Mouse (Mus musculus) CH12.LX (cell line): ENCODE results near the gene Hist1h2af. TPM values are rescaled to one million over a fixed set of nuclear protein-coding genes. Genes with fewer than 3 reads are reported as not detected.

Experiments
- DNase-seq: peaks from one replicate; pipeline ENCODE4 v3.0.0-alpha.2; 2013; ENCODE audit errors: extremely low read depth
- H3K27ac ChIP-seq: 2 replicates; pipeline ENCODE4 v1.5.1; 2012; ENCODE audit warnings: low read depth, mild to moderate bottlenecking, control low read depth, moderate library complexity; ENCODE audit not compliant: insufficient read depth
- H3K27me3 ChIP-seq: replicated peaks from 2 replicates; pipeline ENCODE3; 2012; ENCODE audit warnings: inconsistent platforms
- H3K36me3 ChIP-seq, 2 experiments: replicated peaks in 1 of 2; 2 replicates each; pipeline versions ENCODE3 to v1.6.1; 2012; ENCODE audit warnings: inconsistent platforms in 1 of 2, low read length in 1 of 2, mild to moderate bottlenecking in 1 of 2, mixed read lengths in 1 of 2, moderate library complexity in 1 of 2; ENCODE audit not compliant: control insufficient read depth in 1 of 2, insufficient read depth in 1 of 2
- H3K4me1 ChIP-seq, 2 experiments: 2 replicates each; pipeline ENCODE4 v1.6.1; 2012; ENCODE audit warnings: inconsistent platforms in 1 of 2, moderate library complexity in 1 of 2; ENCODE audit not compliant: insufficient read depth in 2 of 2, control insufficient read depth in 1 of 2
- H3K4me2 ChIP-seq: 2 replicates; pipeline ENCODE4 v1.6.1; 2012; ENCODE audit warnings: low read depth, mild to moderate bottlenecking, control low read depth; ENCODE audit not compliant: poor library complexity, insufficient read depth, severe bottlenecking
- H3K4me3 ChIP-seq, 3 experiments: fragments of 150-350 bp in 1 of 3; sonication (generic) in 1 of 3; replicated peaks in 1 of 3; 2 replicates each; pipeline versions ENCODE3 to v1.5.1; 2011 to 2012; ENCODE audit warnings: low read depth in 2 of 3, low read length in 2 of 3, mild to moderate bottlenecking in 2 of 3, moderate library complexity in 2 of 3, control low read depth in 1 of 3, improper control_type of control experiment in 1 of 3, inconsistent platforms in 1 of 3, mixed read lengths in 1 of 3; ENCODE audit not compliant: poor library complexity in 1 of 3
- H3K79me2 ChIP-seq: replicated peaks from 2 replicates; pipeline ENCODE4 v1.6.1; 2012; ENCODE audit warnings: mild to moderate bottlenecking, moderate library complexity; ENCODE audit not compliant: control insufficient read depth, poor library complexity, insufficient read depth, severe bottlenecking; ENCODE audit errors: extremely low read depth
- H3K9ac ChIP-seq: 2 replicates; pipeline ENCODE4 v1.6.1; 2012; ENCODE audit warnings: low read depth, mild to moderate bottlenecking, control low read depth, moderate library complexity; ENCODE audit not compliant: insufficient read depth
- H3K9me3 ChIP-seq: replicated peaks from 2 replicates; pipeline ENCODE3; 2012; ENCODE audit warnings: low read length, inconsistent platforms, mixed read lengths
- CHD1 ChIP-seq: IDR thresholded peaks from 2 replicates; pipeline ENCODE4 v1.6.1; 2012; ENCODE audit warnings: low read depth, low read length, improper control_type of control experiment, inconsistent platforms
- E2F4 ChIP-seq: IDR thresholded peaks from 2 replicates; pipeline ENCODE4 v1.6.1; 2011; ENCODE audit warnings: low read depth, low read length, improper control_type of control experiment; ENCODE audit not compliant: insufficient replicate concordance
- ELF1 ChIP-seq: IDR thresholded peaks from 2 replicates; pipeline ENCODE4 v1.6.1; 2014; ENCODE audit warnings: low read depth, mild to moderate bottlenecking, inconsistent platforms, low read length, improper control_type of control experiment
- EP300 ChIP-seq: IDR thresholded peaks from 2 replicates; pipeline ENCODE4 v1.6.1; 2011; ENCODE audit warnings: low read length, improper control_type of control experiment
- ETS1 ChIP-seq: conservative IDR thresholded peaks from 2 replicates; pipeline ENCODE4 v1.6.1; 2012; ENCODE audit warnings: low read depth, mild to moderate bottlenecking, inconsistent platforms, low read length, improper control_type of control experiment, moderate library complexity
- MAX ChIP-seq: IDR thresholded peaks from 2 replicates; pipeline ENCODE4 v1.6.1; 2011; ENCODE audit warnings: low read length, improper control_type of control experiment
- MAZ ChIP-seq: IDR thresholded peaks from 2 replicates; pipeline ENCODE4 v1.6.1; 2012; ENCODE audit warnings: low read depth, mild to moderate bottlenecking, inconsistent platforms, low read length, improper control_type of control experiment, moderate library complexity
- NELFE ChIP-seq: IDR thresholded peaks from 2 replicates; pipeline ENCODE4 v1.6.1; 2011; ENCODE audit warnings: low read depth, low read length, improper control_type of control experiment
- NRF1 ChIP-seq: IDR thresholded peaks from 2 replicates; pipeline ENCODE4 v1.6.1; 2014; ENCODE audit warnings: low read depth, mild to moderate bottlenecking, inconsistent platforms, low read length, improper control_type of control experiment, moderate library complexity
- PAX5 ChIP-seq: IDR thresholded peaks from 2 replicates; pipeline ENCODE4 v1.6.1; 2012; ENCODE audit warnings: low read length, inconsistent platforms, mixed read lengths
- POLR2A ChIP-seq: IDR thresholded peaks from 2 replicates; pipeline ENCODE4 v1.6.1; 2011; ENCODE audit warnings: low read depth, mild to moderate bottlenecking, improper control_type of control experiment, low read length
- POLR2AphosphoS2 ChIP-seq: IDR thresholded peaks from 2 replicates; pipeline ENCODE4 v1.6.1; 2011; ENCODE audit warnings: low read depth, low read length, improper control_type of control experiment
- RAD21 ChIP-seq: IDR thresholded peaks from 2 replicates; pipeline ENCODE4 v1.6.1; 2011; ENCODE audit warnings: low read depth, mild to moderate bottlenecking, low read length, improper control_type of control experiment, moderate library complexity
- SIN3A ChIP-seq: IDR thresholded peaks from 2 replicates; pipeline ENCODE4 v1.6.1; 2012; ENCODE audit warnings: low read length, improper control_type of control experiment, inconsistent platforms
- TBP ChIP-seq: conservative IDR thresholded peaks from 2 replicates; pipeline ENCODE4 v1.6.1; 2011; ENCODE audit warnings: low read depth, low read length, improper control_type of control experiment
- TCF12 ChIP-seq: IDR thresholded peaks from 2 replicates; pipeline ENCODE4 v1.6.1; 2014; ENCODE audit warnings: low read depth, mild to moderate bottlenecking, inconsistent platforms, low read length, improper control_type of control experiment
- USF2 ChIP-seq: conservative IDR thresholded peaks from 2 replicates; pipeline ENCODE4 v1.6.1; 2011; ENCODE audit warnings: low read depth, low read length, improper control_type of control experiment
- ZKSCAN1 ChIP-seq: IDR thresholded peaks from 2 replicates; pipeline ENCODE4 v1.6.1; 2012; ENCODE audit warnings: low read depth, inconsistent platforms, low read length, improper control_type of control experiment, borderline replicate concordance
- ZNF384 ChIP-seq: IDR thresholded peaks from 2 replicates; pipeline ENCODE4 v1.6.1; 2012; ENCODE audit warnings: low read depth, low read length, improper control_type of control experiment, inconsistent platforms
- dilution Hi-C: fragments of 300-500 bp; cut with MboI; formaldehyde crosslinking; loops from 2 replicates; pipeline ENCODE4 v1.14.3; 2020; ENCODE audit warnings: low sequenced_read_pairs; ENCODE audit not compliant: extremely low pct_unique_long_range_greater_than_20kb, extremely low pct_ligation_motif_present
- in situ Hi-C: fragments of 300-500 bp; cut with MboI; formaldehyde crosslinking; loops from 3 replicates; pipeline ENCODE4 v1.14.3; 2019; ENCODE audit warnings: low sequenced_read_pairs, low pct_ligation_motif_present, low pct_unique_long_range_greater_than_20kb, mixed read lengths
- polyA plus RNA-seq: library from polyadenylated mRNA; unstranded; fragments of >175 nt; gene quantifications from 2 replicates; pipeline ENCODE4 v1.2.1, GENCODE M21; 2012; ENCODE audit warnings: low read depth; ENCODE audit not compliant: insufficient read length
- total RNA-seq, 2 experiments: library from RNA; depleted of rRNA; stranded (reverse); fragments of 300-350 nt in 1 of 2; fragments of >200 nt in 1 of 2; gene quantifications; 2 replicates each; pipeline ENCODE4 v1.2.3; 2012 to 2014

Hist1h2af gene
- total and polyA plus RNA-seq, 3 experiments = 57.1 to 932 (median 68.6) TPM

GRCm38 (mm10) chr13:23551931-23552914 is 18.5 kb downstream of the Hist1h2af start:
- no peaks in the 10 kb centered on the region for H3K79me2 ChIP-seq
- peak overlapping the region; percentile 65 for H3K9ac ChIP-seq
- peak overlapping the region; percentile 98 for H3K27ac ChIP-seq
- DNase-seq = no peak
- H3K4me1 ChIP-seq = peaks cover 4 to 25% of the 10 kb centered on the region in 2 experiments; a peak in 3 of 4 replicates
- no peak for TF ChIP-seq PAX5
- TF ChIP-seq EP300 = peak; percentile 36; the same call in 1 of the 2 replicates
- peak; percentile 91 for TF ChIP-seq ZNF384
- TF ChIP-seq USF2 = no peak
- TF ChIP-seq MAX = no peak; the same call in 1 of the 2 replicates
- no peaks in the 10 kb centered on the region for H3K36me3 ChIP-seq
- peak overlapping the region in 1 of 3 experiments; percentile 5 for H3K4me3 ChIP-seq
- peak overlapping the region; percentile 51 for H3K4me2 ChIP-seq
- in situ Hi-C loops (loop anchor here (25.0 kb wide), 1 partner anchor 1815 kb away; the partner anchor contains the start of gene Hist1h4j), dilution Hi-C loops (no loop called here)
- no peaks in the 10 kb centered on the region for H3K9me3 ChIP-seq
- no peaks in the 10 kb centered on the region for H3K27me3 ChIP-seq

- Histone ChIP-seq H3K4me3 (no peak within 1 kb of the TSS), H3K4me1 (peaks cover 4 to 28% of the 10 kb centered on the region in 2 experiments; a peak in 3 of 4 replicates)
Observed at GRCm38 (mm10) chr13:23552962-23553361, 19.3 kb downstream of the Hist1h2af start, which contains the start of gene Hist1h1d. TSS of gene Hist1h1d (plus strand) at chr13:23553262.

More at GRCm38 (mm10) chr13:23552962-23553361, 19.3 kb downstream of the Hist1h2af start, which contains the start of gene Hist1h1d:
- TF ChIP-seq CHD1 (no peak), POLR2AphosphoS2 (no peak), MAX (no peak), SIN3A (no peak), TBP (no peak), NELFE (no peak), ZKSCAN1 (no peak), ETS1 (no peak), EP300 (no peak), ELF1 (no peak), TCF12 (no peak), POLR2A (no peak), MAZ (no peak), RAD21 (no peak), NRF1 (no peak), E2F4 (no peak)
- Histone ChIP-seq H3K27me3 (no peaks in the 10 kb centered on the region), H3K9ac (peak within 1 kb of the TSS; percentile 65; the same call in 1 of the 2 replicates), H3K36me3 (no peaks in the 10 kb centered on the region), H3K79me2 (no peaks in the 10 kb centered on the region), H3K4me2 (peak within 1 kb of the TSS; percentile 22; the same call in 1 of the 2 replicates), H3K27ac (peak within 1 kb of the TSS; percentile 75), H3K9me3 (no peaks in the 10 kb centered on the region)
- in situ Hi-C loops (loop anchor here (25.0 kb wide), 1 partner anchor 1816 kb away; the partner anchor contains the start of gene Hist1h4j), dilution Hi-C loops (no loop called here)
- no peak for DNase-seq
